Mouse (Mus musculus) T-cell, adult 2 months (primary cell): Measurements from ENCODE around the gene Olfr777.
"Not testable (repeated sequence)": the region's sequence is repeated elsewhere in the genome, so short reads cannot be mapped to it uniquely, and the experiment has no call there.

Experiments
- DNase-seq: peaks from one replicate; pipeline ENCODE4 v3.0.0; 2022; ENCODE audit warnings: low spot score

The Olfr777 gene

GRCm38 (mm10) chr10:129271081-129271535, at the start of gene Olfr777:
Gene Olfr777 (minus strand): TSS chr10:129271485.
- no peak for DNase-seq

DNA sequence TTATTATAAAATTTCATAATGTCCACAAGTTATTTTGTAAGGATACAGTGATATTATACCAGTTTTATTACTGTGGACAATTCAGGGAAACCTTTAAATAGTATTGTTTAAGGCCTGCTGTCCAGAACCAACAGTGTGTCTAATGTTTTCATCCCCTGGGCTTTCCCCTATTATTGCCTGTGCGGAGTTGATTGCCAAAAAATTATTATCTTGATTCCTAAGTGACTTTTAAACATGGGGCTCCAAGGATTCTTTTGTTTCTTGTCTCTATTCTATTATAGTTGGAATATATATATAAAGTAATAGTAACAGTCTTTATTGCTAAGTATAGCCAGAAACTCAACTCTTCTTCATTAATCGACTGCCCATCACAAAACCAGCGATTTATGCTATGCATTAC, 46.5 kb upstream of the Olfr777 start, which contains the start of gene Olfr780:
TSS of gene Olfr780 (plus strand) at position 301 of the 400 bp plus-strand sequence.
- no peak for DNase-seq

DNA sequence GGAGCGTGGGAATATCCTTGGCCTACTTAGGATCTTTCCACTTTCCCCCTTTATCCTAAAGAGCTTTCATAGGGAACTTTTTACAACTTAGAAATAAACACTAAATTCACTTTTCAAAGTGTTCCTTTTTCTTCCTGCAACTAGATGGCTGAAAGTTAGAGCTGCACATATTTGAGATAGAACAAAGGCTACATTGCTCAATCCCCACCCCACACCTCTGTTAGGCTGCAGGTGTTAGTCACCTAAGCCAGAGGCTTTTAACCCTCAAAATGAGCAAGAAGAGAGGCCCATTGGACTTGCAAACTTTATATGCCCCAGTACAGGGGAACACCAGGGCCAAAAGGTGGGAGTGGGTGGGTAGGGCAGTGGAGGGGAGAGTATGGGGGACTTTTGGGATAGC, 42.2 kb upstream of the Olfr777 start:
- not testable (repeated sequence) for DNase-seq

DNA sequence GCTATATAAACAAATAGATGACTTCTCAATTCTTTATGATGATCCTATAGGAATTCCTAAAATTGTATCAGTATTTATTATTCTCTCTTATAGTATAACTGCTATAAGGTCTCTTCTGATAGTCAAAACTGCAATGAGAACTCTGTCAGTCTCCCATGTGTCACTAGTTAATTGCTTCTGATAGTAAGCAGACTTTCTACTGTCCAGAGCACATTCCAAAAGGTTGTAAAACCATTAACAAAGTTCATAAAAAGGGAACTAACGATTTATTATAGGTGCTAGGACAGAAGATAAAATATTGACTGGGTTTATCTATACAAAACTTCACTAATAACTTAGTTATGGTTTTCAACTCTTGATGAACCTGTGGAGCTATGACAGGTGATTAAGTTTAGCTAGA, 41.7 kb upstream of the Olfr777 start:
- DNase-seq: not testable (repeated sequence)

GRCm38 (mm10) chr10:129258827-129259226, 12.5 kb downstream of the Olfr777 start, which contains the start of gene Olfr776:
Gene Olfr776 (plus strand): TSS chr10:129259127.
- DNase-seq: no peak

DNA sequence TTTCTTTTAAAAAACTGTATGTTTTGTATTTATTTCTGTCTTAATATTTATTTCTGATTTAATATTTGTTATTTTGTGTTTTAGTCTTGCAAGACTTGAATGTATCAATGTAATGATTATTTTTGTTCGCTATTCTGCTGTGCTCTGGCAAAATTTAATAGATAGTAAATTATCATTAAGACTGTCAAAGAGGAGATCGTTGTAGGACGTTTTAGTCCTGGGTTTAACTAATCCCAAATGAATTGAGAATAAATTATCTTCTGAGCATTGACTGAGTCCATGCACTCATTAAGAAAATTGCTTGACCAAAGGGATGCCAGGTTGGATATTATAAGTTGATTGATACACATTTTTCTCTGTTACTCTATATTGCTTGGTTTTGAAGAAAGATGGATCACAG, 23.2 kb downstream of the Olfr777 start, which contains the start of gene Olfr775:
TSS of gene Olfr775 (plus strand) at position 301 of the 400 bp plus-strand sequence.
- no peak for DNase-seq

DNA sequence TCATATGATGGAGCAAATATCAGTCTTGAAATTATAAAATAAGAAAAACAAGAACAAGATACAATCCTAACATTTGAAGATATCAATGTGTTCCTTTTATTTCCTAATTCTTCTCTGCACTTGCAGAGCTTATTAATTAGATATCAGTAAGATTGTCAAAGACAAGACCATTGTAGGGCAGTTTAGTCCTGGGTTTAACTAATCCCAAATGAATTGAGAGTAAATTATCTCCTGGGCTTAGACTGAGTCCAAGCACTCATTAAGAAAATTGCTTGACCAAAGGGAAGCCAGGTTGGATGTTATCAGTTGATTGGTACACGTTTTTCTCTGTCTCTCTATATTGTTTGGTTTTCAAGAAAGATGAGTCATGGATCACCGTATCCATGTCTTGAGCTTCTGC, 35.4 kb downstream of the Olfr777 start, which contains the start of gene Olfr774:
TSS of gene Olfr774 (plus strand) at position 301 of the 400 bp plus-strand sequence.
- no peak for DNase-seq

DNA sequence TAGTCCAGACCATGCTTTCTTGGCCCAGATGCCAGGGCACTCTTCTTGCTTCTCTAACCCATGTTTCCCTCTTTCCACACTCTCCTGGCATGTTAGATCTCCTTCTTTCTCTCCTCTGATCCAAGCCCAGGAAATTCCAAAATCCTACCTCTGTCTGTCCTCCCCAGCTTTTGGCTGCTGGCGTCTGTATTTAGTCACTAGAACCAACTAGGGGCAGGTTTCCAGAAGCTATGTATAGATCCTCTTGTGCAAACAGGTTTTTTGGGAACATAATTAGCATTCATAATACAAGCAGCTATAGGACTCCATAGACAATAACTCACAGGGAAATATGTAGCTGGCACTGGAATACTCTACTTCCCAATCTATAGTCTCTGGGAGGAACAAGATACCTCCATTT, 40.5 kb downstream of the Olfr777 start:
- DNase-seq: no peak
